Mouse (Mus musculus) myocyte (in vitro differentiated cells): ENCODE measurements at regions not wholly inside any gene's neighbourhood (a gene's known extent, or its start where the extent isn't known, plus 50 kb on each side); places are given as distances from the start of the nearest gene placed in this dataset.

ENCODE experiments used
- H3K27me3 ChIP-seq: one replicate; pipeline ENCODE4 v1.6.1; 2011; ENCODE audit not compliant: control insufficient read depth, insufficient read depth, insufficient read length
- H3K36me3 ChIP-seq: one replicate; pipeline ENCODE4 v1.6.1; 2011; ENCODE audit not compliant: control insufficient read depth, insufficient read depth
- H3K4me2 ChIP-seq: one replicate; pipeline ENCODE4 v1.6.1; 2011; ENCODE audit warnings: low read depth, control low read depth
- H3K4me3 ChIP-seq: one replicate; pipeline ENCODE4 v1.5.1; 2011; ENCODE audit warnings: mild to moderate bottlenecking, control low read depth, moderate library complexity
- H3K79me2 ChIP-seq: one replicate; pipeline ENCODE4 v1.6.1; 2011; ENCODE audit not compliant: control insufficient read depth, insufficient read depth
- H3ac ChIP-seq: one replicate; pipeline ENCODE4 v1.6.1; 2011; ENCODE audit not compliant: control insufficient read depth, insufficient read length
- CEBPB ChIP-seq: IDR thresholded peaks from 2 replicates; pipeline ENCODE4 v1.6.1; 2011; ENCODE audit warnings: mild to moderate bottlenecking, moderate library complexity; ENCODE audit not compliant: poor library complexity, insufficient read depth, severe bottlenecking
- E2F4 ChIP-seq: IDR thresholded peaks from one replicate; pipeline ENCODE4 v1.6.1; 2011; ENCODE audit warnings: mild to moderate bottlenecking, control low read depth, moderate library complexity; ENCODE audit not compliant: insufficient read depth
- MAX ChIP-seq: IDR thresholded peaks from one replicate; pipeline ENCODE4 v1.6.1; 2011; ENCODE audit warnings: low read depth, mild to moderate bottlenecking, control low read depth
- MYOD1 ChIP-seq, 3 experiments: IDR thresholded peaks; one replicate each; pipeline ENCODE4 v1.6.1; 2011; ENCODE audit warnings: control low read depth in 2 of 3, low read depth in 2 of 3, mild to moderate bottlenecking in 2 of 3, moderate library complexity in 1 of 3; ENCODE audit not compliant: insufficient read length in 2 of 3, control insufficient read depth in 1 of 3
- MYOG ChIP-seq, 3 experiments: IDR thresholded peaks; one replicate each; pipeline ENCODE4 v1.6.1; 2011; ENCODE audit warnings: control low read depth in 2 of 3, low read depth in 2 of 3, mild to moderate bottlenecking in 2 of 3; ENCODE audit not compliant: insufficient read length in 2 of 3, control insufficient read depth in 1 of 3, insufficient read depth in 1 of 3
- POLR2A ChIP-seq: IDR thresholded peaks from one replicate; pipeline ENCODE4 v1.6.1; 2011; ENCODE audit warnings: low read depth, mild to moderate bottlenecking, control low read depth, moderate library complexity; ENCODE audit not compliant: insufficient read length
- POLR2AphosphoS2 ChIP-seq: IDR thresholded peaks from one replicate; pipeline ENCODE4 v1.6.1; 2011; ENCODE audit warnings: low read depth, control low read depth; ENCODE audit not compliant: insufficient read length
- REST ChIP-seq: IDR thresholded peaks from one replicate; pipeline ENCODE4 v1.6.1; 2011; ENCODE audit warnings: mild to moderate bottlenecking, control low read depth, moderate library complexity; ENCODE audit not compliant: insufficient read depth, insufficient read length
- SRF ChIP-seq: IDR thresholded peaks from one replicate; pipeline ENCODE4 v1.6.1; 2011; ENCODE audit warnings: low read depth; ENCODE audit not compliant: control insufficient read depth, insufficient read length
- TCF12 ChIP-seq: IDR thresholded peaks from one replicate; pipeline ENCODE4 v1.6.1; 2011; ENCODE audit warnings: mild to moderate bottlenecking, control low read depth; ENCODE audit not compliant: poor library complexity, insufficient read depth, severe bottlenecking
- TCF3 ChIP-seq: IDR thresholded peaks from one replicate; pipeline ENCODE4 v1.6.1; 2011; ENCODE audit warnings: low read depth, control low read depth; ENCODE audit not compliant: insufficient read length
- USF1 ChIP-seq: IDR thresholded peaks from one replicate; pipeline ENCODE4 v1.6.1; 2011; ENCODE audit warnings: low read depth, mild to moderate bottlenecking, control low read depth, moderate library complexity

DNA sequence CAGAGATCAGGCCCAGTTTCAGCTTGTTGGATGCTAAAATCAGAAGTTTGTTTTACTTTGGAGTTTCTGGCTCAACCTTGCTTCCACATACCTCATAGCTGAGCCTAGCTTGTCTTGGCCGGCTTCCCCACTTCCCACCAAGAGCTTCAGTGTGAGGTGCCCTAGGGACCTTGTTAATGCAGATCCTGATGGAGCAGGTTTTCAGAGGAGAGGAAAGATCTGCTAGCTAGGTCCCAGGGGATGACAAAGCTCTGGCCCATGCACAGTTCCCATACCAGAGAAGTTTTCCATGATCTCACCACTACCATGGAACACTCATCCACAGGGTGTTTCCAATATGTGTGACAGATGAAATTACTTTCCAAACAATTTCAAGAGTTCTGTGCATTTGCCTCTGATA, 131.9 kb upstream of the Stac start:
- no peak for TF ChIP-seq MAX
- TF ChIP-seq REST: no peak
- no peak for TF ChIP-seq TCF3
- TF ChIP-seq CEBPB: no peak
- no peak for TF ChIP-seq MYOD1 (IDR thresholded peaks at IDR 0.05; ENCODE audit: control insufficient read depth in 1 of 3, insufficient read length in 2 of 3, low read depth in 2 of 3)
- TF ChIP-seq TCF12: no peak
- TF ChIP-seq USF1: no peak
- TF ChIP-seq POLR2A: no peak
- Histone ChIP-seq H3K36me3 (no peaks in the 10 kb centered on the region), H3K4me2 (no peak overlapping the region), H3K4me3 (no peak overlapping the region), H3K79me2 (no peaks in the 10 kb centered on the region), H3K27me3 (no peaks in the 10 kb centered on the region), H3ac (no peak overlapping the region)

- no peak overlapping the region for H3K4me3 ChIP-seq
- H3K36me3 ChIP-seq: no peaks in the 10 kb centered on the region
- no peaks in the 10 kb centered on the region for H3K79me2 ChIP-seq
- no peak overlapping the region for H3ac ChIP-seq
- H3K27me3 ChIP-seq: no peaks in the 10 kb centered on the region
- H3K4me2 ChIP-seq: no peak overlapping the region
- TF ChIP-seq TCF12 (no peak), MYOD1 (IDR thresholded peaks at IDR 0.05; ENCODE audit: control insufficient read depth in 1 of 3, insufficient read length in 2 of 3, low read depth in 2 of 3) (no peak), REST (no peak), TCF3 (no peak), MAX (no peak), E2F4 (no peak), POLR2AphosphoS2 (no peak), USF1 (no peak), MYOG (IDR thresholded peaks at IDR 0.05; ENCODE audit: control insufficient read depth in 1 of 3, insufficient read depth in 1 of 3, insufficient read length in 2 of 3, low read depth in 2 of 3) (no peak), SRF (no peak), POLR2A (no peak), CEBPB (no peak)
These were observed 127.3 kb upstream of the Stac start for GRCm38 (mm10) chr9:111817461-111817860.

DNA sequence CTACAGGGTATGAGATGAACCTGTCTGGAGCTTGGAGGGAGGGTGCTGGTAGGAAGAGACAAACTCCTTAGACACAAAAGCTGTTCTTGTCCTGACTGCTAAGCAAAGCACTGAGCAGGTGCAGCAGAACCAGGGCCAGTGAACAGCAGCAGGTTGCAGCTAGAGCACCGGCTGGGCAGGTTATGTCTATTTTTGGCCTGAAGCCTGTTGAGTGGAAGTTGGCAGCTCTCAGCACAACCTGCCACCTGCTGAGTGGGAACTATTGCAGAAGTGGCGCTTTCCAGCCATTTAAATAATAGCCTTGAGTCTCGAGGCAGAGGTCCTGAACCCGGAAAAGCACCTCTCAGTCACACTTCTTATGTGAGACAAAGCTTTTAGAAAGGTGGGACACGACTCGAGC, 114.8 kb upstream of the Stac start:
- Histone ChIP-seq H3K36me3 (no peaks in the 10 kb centered on the region), H3K4me3 (no peak overlapping the region), H3K4me2 (no peak overlapping the region), H3K79me2 (no peaks in the 10 kb centered on the region), H3ac (no peak overlapping the region), H3K27me3 (no peaks in the 10 kb centered on the region)
- TF ChIP-seq MYOG (IDR thresholded peaks at IDR 0.05; ENCODE audit: control insufficient read depth in 1 of 3, insufficient read depth in 1 of 3, insufficient read length in 2 of 3, low read depth in 2 of 3): no peak
- TF ChIP-seq REST: no peak
- TF ChIP-seq POLR2AphosphoS2: no peak
- TF ChIP-seq SRF: no peak
- TF ChIP-seq CEBPB: no peak
- no peak for TF ChIP-seq POLR2A
- TF ChIP-seq TCF12: no peak
- TF ChIP-seq E2F4: no peak
- no peak for TF ChIP-seq MYOD1 (IDR thresholded peaks at IDR 0.05; ENCODE audit: control insufficient read depth in 1 of 3, insufficient read length in 2 of 3, low read depth in 2 of 3)
- no peak for TF ChIP-seq USF1
- no peak for TF ChIP-seq MAX
- no peak for TF ChIP-seq TCF3

GRCm38 (mm10) chr9:111801381-111801780, 111.2 kb upstream of the Stac start:
- Histone ChIP-seq H3K79me2 (no peaks in the 10 kb centered on the region), H3K4me3 (no peak overlapping the region), H3ac (no peak overlapping the region), H3K4me2 (no peak overlapping the region), H3K27me3 (no peaks in the 10 kb centered on the region), H3K36me3 (no peaks in the 10 kb centered on the region)
- TF ChIP-seq MAX: no peak
- TF ChIP-seq SRF: no peak
- no peak for TF ChIP-seq POLR2A
- no peak for TF ChIP-seq TCF3
- no peak for TF ChIP-seq TCF12
- no peak for TF ChIP-seq MYOD1 (IDR thresholded peaks at IDR 0.05; ENCODE audit: control insufficient read depth in 1 of 3, insufficient read length in 2 of 3, low read depth in 2 of 3)
- no peak for TF ChIP-seq MYOG (IDR thresholded peaks at IDR 0.05; ENCODE audit: control insufficient read depth in 1 of 3, insufficient read depth in 1 of 3, insufficient read length in 2 of 3, low read depth in 2 of 3)
- TF ChIP-seq CEBPB: no peak
- no peak for TF ChIP-seq POLR2AphosphoS2
- no peak for TF ChIP-seq USF1
- TF ChIP-seq REST: no peak
- TF ChIP-seq E2F4: no peak

GRCm38 (mm10) chr9:111800869-111801268, 110.7 kb upstream of the Stac start:
- no peak for TF ChIP-seq TCF12
- TF ChIP-seq POLR2A: no peak
- no peak for TF ChIP-seq POLR2AphosphoS2
- no peak for TF ChIP-seq MYOD1 (IDR thresholded peaks at IDR 0.05; ENCODE audit: control insufficient read depth in 1 of 3, insufficient read length in 2 of 3, low read depth in 2 of 3)
- Histone ChIP-seq H3K36me3 (no peaks in the 10 kb centered on the region), H3K79me2 (no peaks in the 10 kb centered on the region)

More at GRCm38 (mm10) chr9:111800869-111801268, 110.7 kb upstream of the Stac start:
- no peak overlapping the region for H3K4me3 ChIP-seq
- no peak overlapping the region for H3K4me2 ChIP-seq
- H3ac ChIP-seq: no peak overlapping the region
- no peaks in the 10 kb centered on the region for H3K27me3 ChIP-seq
